Mouse (Mus musculus): ENCODE data around the gene A430078G23Rik. TPM values are rescaled to one million over a fixed set of nuclear protein-coding genes. Genes with fewer than 3 reads are reported as not detected.

A430078G23Rik gene
- polyA plus RNA-seq, 1 experiment from 2014 or later = 0.40 TPM

GRCm38 (mm10) chr8:3418101-3418500, 64.9 kb downstream of the A430078G23Rik start:
- H3K36me3 ChIP-seq (ENCODE audit: control insufficient read depth, insufficient read depth, low read length) = no peaks in the 10 kb centered on the region
- no peak overlapping the region for H3K4me3 ChIP-seq (ENCODE audit: low read depth, low read length)
- ATAC-seq (replicated peaks; ENCODE audit: low FRiP score) (no peak), DNase-seq (ENCODE audit: low spot score) (no peak)
- H3K9ac ChIP-seq (ENCODE audit: low read depth, low read length) = no peak overlapping the region
- H3K9me3 ChIP-seq (ENCODE audit: control insufficient read depth, low read length) = no peaks in the 10 kb centered on the region
- no peak overlapping the region; the same call in 1 of the 2 replicates for H3K4me2 ChIP-seq
- H3K27me3 ChIP-seq (replicated peaks; ENCODE audit: control insufficient read depth, insufficient read depth, low read length) = no peaks in the 10 kb centered on the region
- peaks cover 31% of the 10 kb centered on the region for H3K4me1 ChIP-seq (replicated peaks; ENCODE audit: control insufficient read depth, insufficient read depth, low read length)
- H3K27ac ChIP-seq (ENCODE audit: low read depth, low read length) = no peak overlapping the region
- WGBS = 76% methylated on average over 1 of the region's 1 CpGs

GRCm38 (mm10) chr8:3420105-3420706, 67.0 kb downstream of the A430078G23Rik start:
- no peaks in the 10 kb centered on the region for H3K9me3 ChIP-seq (ENCODE audit: control insufficient read depth, low read length)
- WGBS = 75% methylated on average over 10 of the region's 10 CpGs
- no peak overlapping the region for H3K4me3 ChIP-seq (ENCODE audit: low read depth, low read length)
- no peaks in the 10 kb centered on the region for H3K27me3 ChIP-seq (replicated peaks; ENCODE audit: control insufficient read depth, insufficient read depth, low read length)
- H3K4me1 ChIP-seq (replicated peaks; ENCODE audit: control insufficient read depth, insufficient read depth, low read length) = peaks cover 18% of the 10 kb centered on the region
- no peak for DNase-seq (ENCODE audit: low spot score)
- H3K4me2 ChIP-seq = no peak overlapping the region
- H3K27ac ChIP-seq (ENCODE audit: low read depth, low read length) = no peak overlapping the region
- H3K9ac ChIP-seq (ENCODE audit: low read depth, low read length) = no peak overlapping the region
- no peaks in the 10 kb centered on the region for H3K36me3 ChIP-seq (ENCODE audit: control insufficient read depth, insufficient read depth, low read length)
- ATAC-seq (replicated peaks; ENCODE audit: low FRiP score) = no peak

- no peak for ATAC-seq (replicated peaks; ENCODE audit: low FRiP score)
- no peaks in the 10 kb centered on the region for H3K36me3 ChIP-seq (ENCODE audit: control insufficient read depth, insufficient read depth, low read length)
Observed at GRCm38 (mm10) chr8:3421507-3421906, 68.3 kb downstream of the A430078G23Rik start.

GRCm38 (mm10) chr8:3425217-3425616, 72.0 kb downstream of the A430078G23Rik start:
- Histone ChIP-seq H3K36me3 (ENCODE audit: control insufficient read depth, insufficient read depth, low read length) (peaks cover 3% of the 10 kb centered on the region; the same call in 1 of the 2 replicates), H3K9ac (ENCODE audit: low read depth, low read length) (no peak overlapping the region), H3K27me3 (replicated peaks; ENCODE audit: control insufficient read depth, insufficient read depth, low read length) (no peaks in the 10 kb centered on the region), H3K4me2 (no peak overlapping the region), H3K9me3 (ENCODE audit: control insufficient read depth, low read length) (no peaks in the 10 kb centered on the region), H3K4me1 (replicated peaks; ENCODE audit: control insufficient read depth, insufficient read depth, low read length) (no peaks in the 10 kb centered on the region; the same call in 1 of the 2 replicates), H3K27ac (ENCODE audit: low read depth, low read length) (no peak overlapping the region), H3K4me3 (ENCODE audit: low read depth, low read length) (no peak overlapping the region)
- no peak for ATAC-seq (replicated peaks; ENCODE audit: low FRiP score)
- 82% methylated on average over 5 of the region's 5 CpGs for WGBS
- DNase-seq (ENCODE audit: low spot score) = no peak

More at GRCm38 (mm10) chr8:3421507-3421906, 68.3 kb downstream of the A430078G23Rik start:
- Histone ChIP-seq H3K4me1 (replicated peaks; ENCODE audit: control insufficient read depth, insufficient read depth, low read length) (peaks cover 16% of the 10 kb centered on the region), H3K9me3 (ENCODE audit: control insufficient read depth, low read length) (no peaks in the 10 kb centered on the region), H3K27ac (ENCODE audit: low read depth, low read length) (no peak overlapping the region), H3K4me2 (no peak overlapping the region), H3K9ac (ENCODE audit: low read depth, low read length) (no peak overlapping the region), H3K4me3 (ENCODE audit: low read depth, low read length) (no peak overlapping the region), H3K27me3 (replicated peaks; ENCODE audit: control insufficient read depth, insufficient read depth, low read length) (no peaks in the 10 kb centered on the region)
- DNase-seq (ENCODE audit: low spot score) = no peak
- WGBS = 81% methylated on average over 5 of the region's 5 CpGs

- Histone ChIP-seq H3K9me3 (ENCODE audit: control insufficient read depth, low read length) (no peaks in the 10 kb centered on the region), H3K4me3 (ENCODE audit: low read depth, low read length) (no peak overlapping the region), H3K36me3 (ENCODE audit: control insufficient read depth, insufficient read depth, low read length) (peaks cover 3% of the 10 kb centered on the region; the same call in 1 of the 2 replicates), H3K9ac (ENCODE audit: low read depth, low read length) (no peak overlapping the region), H3K27me3 (replicated peaks; ENCODE audit: control insufficient read depth, insufficient read depth, low read length) (no peaks in the 10 kb centered on the region), H3K4me1 (replicated peaks; ENCODE audit: control insufficient read depth, insufficient read depth, low read length) (no peaks in the 10 kb centered on the region; the same call in 1 of the 2 replicates), H3K27ac (ENCODE audit: low read depth, low read length) (no peak overlapping the region), H3K4me2 (no peak overlapping the region)
- 85% methylated on average over 3 of the region's 3 CpGs for WGBS
- no peak for ATAC-seq (replicated peaks; ENCODE audit: low FRiP score)
- no peak for DNase-seq (ENCODE audit: low spot score)
Observed at GRCm38 (mm10) chr8:3426211-3426610, 73.0 kb downstream of the A430078G23Rik start.

GRCm38 (mm10) chr8:3428426-3428825, 75.2 kb downstream of the A430078G23Rik start:
- no peak overlapping the region for H3K27ac ChIP-seq (ENCODE audit: low read depth, low read length)
- DNase-seq (ENCODE audit: low spot score) = no peak
- WGBS = 86% methylated on average over 2 of the region's 2 CpGs

GRCm38 (mm10) chr8:3429966-3430365, 76.8 kb downstream of the A430078G23Rik start:
- Histone ChIP-seq H3K4me2 (no peak overlapping the region), H3K27me3 (replicated peaks; ENCODE audit: control insufficient read depth, insufficient read depth, low read length) (no peaks in the 10 kb centered on the region), H3K36me3 (ENCODE audit: control insufficient read depth, insufficient read depth, low read length) (peaks cover 18% of the 10 kb centered on the region), H3K9me3 (ENCODE audit: control insufficient read depth, low read length) (no peaks in the 10 kb centered on the region), H3K9ac (ENCODE audit: low read depth, low read length) (no peak overlapping the region), H3K4me1 (replicated peaks; ENCODE audit: control insufficient read depth, insufficient read depth, low read length) (no peaks in the 10 kb centered on the region), H3K4me3 (ENCODE audit: low read depth, low read length) (no peak overlapping the region), H3K27ac (ENCODE audit: low read depth, low read length) (no peak overlapping the region)
- ATAC-seq (replicated peaks; ENCODE audit: low FRiP score) (no peak), DNase-seq (ENCODE audit: low spot score) (no peak)
- 88% methylated on average over 2 of the region's 2 CpGs for WGBS

More at GRCm38 (mm10) chr8:3428426-3428825, 75.2 kb downstream of the A430078G23Rik start:
- no peak for ATAC-seq (replicated peaks; ENCODE audit: low FRiP score)
- no peak overlapping the region for H3K4me2 ChIP-seq
- H3K4me1 ChIP-seq (replicated peaks; ENCODE audit: control insufficient read depth, insufficient read depth, low read length) = no peaks in the 10 kb centered on the region
- H3K9me3 ChIP-seq (ENCODE audit: control insufficient read depth, low read length) = no peaks in the 10 kb centered on the region
- H3K9ac ChIP-seq (ENCODE audit: low read depth, low read length) = no peak overlapping the region
- H3K36me3 ChIP-seq (ENCODE audit: control insufficient read depth, insufficient read depth, low read length) = peaks cover 17% of the 10 kb centered on the region
- no peak overlapping the region for H3K4me3 ChIP-seq (ENCODE audit: low read depth, low read length)
- H3K27me3 ChIP-seq (replicated peaks; ENCODE audit: control insufficient read depth, insufficient read depth, low read length) = no peaks in the 10 kb centered on the region

- Histone ChIP-seq H3K36me3 (ENCODE audit: control insufficient read depth, insufficient read depth, low read length) (peaks cover 22% of the 10 kb centered on the region), H3K9me3 (ENCODE audit: control insufficient read depth, low read length) (no peaks in the 10 kb centered on the region), H3K27me3 (replicated peaks; ENCODE audit: control insufficient read depth, insufficient read depth, low read length) (no peaks in the 10 kb centered on the region), H3K4me1 (replicated peaks; ENCODE audit: control insufficient read depth, insufficient read depth, low read length) (no peaks in the 10 kb centered on the region), H3K27ac (ENCODE audit: low read depth, low read length) (no peak overlapping the region), H3K9ac (ENCODE audit: low read depth, low read length) (no peak overlapping the region; the same call in 1 of the 2 replicates), H3K4me2 (no peak overlapping the region), H3K4me3 (ENCODE audit: low read depth, low read length) (no peak overlapping the region)
- DNase-seq (ENCODE audit: low spot score) (no peak), ATAC-seq (replicated peaks; ENCODE audit: low FRiP score) (no peak)
- 78% methylated on average over 3 of the region's 3 CpGs for WGBS
Observed at GRCm38 (mm10) chr8:3431113-3431512, 77.9 kb downstream of the A430078G23Rik start.

- Histone ChIP-seq H3K36me3 (ENCODE audit: control insufficient read depth, insufficient read depth, low read length) (peaks cover 38% of the 10 kb centered on the region), H3K4me1 (replicated peaks; ENCODE audit: control insufficient read depth, insufficient read depth, low read length) (no peaks in the 10 kb centered on the region), H3K4me3 (ENCODE audit: low read depth, low read length) (no peak overlapping the region), H3K4me2 (no peak overlapping the region), H3K9ac (ENCODE audit: low read depth, low read length) (no peak overlapping the region), H3K9me3 (ENCODE audit: control insufficient read depth, low read length) (no peaks in the 10 kb centered on the region), H3K27ac (ENCODE audit: low read depth, low read length) (no peak overlapping the region), H3K27me3 (replicated peaks; ENCODE audit: control insufficient read depth, insufficient read depth, low read length) (no peaks in the 10 kb centered on the region)
- 55% methylated on average over 6 of the region's 6 CpGs for WGBS
- peak; percentile 70 for ATAC-seq (replicated peaks; ENCODE audit: low FRiP score)
- no peak for DNase-seq (ENCODE audit: low spot score)
Observed at GRCm38 (mm10) chr8:3436492-3436891, 83.3 kb downstream of the A430078G23Rik start.
